Mouse (Mus musculus): ENCODE measurements around the gene Zfhx3.

Zfhx3 gene

GRCm38 (mm10) chr8:108019651-108020050, 77.2 kb downstream of the Zfhx3 start:
- no peak for DNase-seq

GRCm38 (mm10) chr8:108022404-108022803, 80.0 kb downstream of the Zfhx3 start:
- no peak for DNase-seq

GRCm38 (mm10) chr8:108024331-108024730, 81.9 kb downstream of the Zfhx3 start:
- no peak for DNase-seq

- DNase-seq: no peak
These were observed 82.8 kb downstream of the Zfhx3 start for GRCm38 (mm10) chr8:108025249-108025648.

GRCm38 (mm10) chr8:108026557-108027440, 84.4 kb downstream of the Zfhx3 start:
- DNase-seq: no peak

GRCm38 (mm10) chr8:108027561-108028025, 85.1 kb downstream of the Zfhx3 start:
- DNase-seq: no peak

GRCm38 (mm10) chr8:108028440-108028839, 86.0 kb downstream of the Zfhx3 start:
- DNase-seq: no peak

- DNase-seq: no peak
These were observed 88.7 kb downstream of the Zfhx3 start for GRCm38 (mm10) chr8:108031159-108031558.

- no peak for DNase-seq
These were observed 91.6 kb downstream of the Zfhx3 start for GRCm38 (mm10) chr8:108034070-108034469.

- DNase-seq: no peak
These were observed 92.3 kb downstream of the Zfhx3 start for GRCm38 (mm10) chr8:108034726-108035125.

GRCm38 (mm10) chr8:108043618-108044017, 101.2 kb downstream of the Zfhx3 start:
- DNase-seq: no peak

- DNase-seq: no peak
These were observed 101.7 kb downstream of the Zfhx3 start for GRCm38 (mm10) chr8:108044185-108044584.

GRCm38 (mm10) chr8:108056241-108056640, 113.8 kb downstream of the Zfhx3 start:
- no peak for DNase-seq

- no peak for DNase-seq
These were observed 119.5 kb downstream of the Zfhx3 start for GRCm38 (mm10) chr8:108061972-108062371.

GRCm38 (mm10) chr8:108067111-108067510, 124.7 kb downstream of the Zfhx3 start:
- DNase-seq: no peak

GRCm38 (mm10) chr8:108068195-108068594, 125.8 kb downstream of the Zfhx3 start:
- DNase-seq: no peak

GRCm38 (mm10) chr8:108070438-108070837, 128.0 kb downstream of the Zfhx3 start:
- DNase-seq: no peak

GRCm38 (mm10) chr8:108072126-108072746, 129.8 kb downstream of the Zfhx3 start:
- no peak for DNase-seq

- no peak for DNase-seq
These were observed 130.4 kb downstream of the Zfhx3 start for GRCm38 (mm10) chr8:108072853-108073252.

GRCm38 (mm10) chr8:108075176-108075575, 132.7 kb downstream of the Zfhx3 start:
- DNase-seq: no peak

GRCm38 (mm10) chr8:108078726-108079125, 136.3 kb downstream of the Zfhx3 start:
- no peak for DNase-seq

GRCm38 (mm10) chr8:108086913-108087312, 144.5 kb downstream of the Zfhx3 start:
- DNase-seq: no peak

- no peak for DNase-seq
These were observed 147.2 kb downstream of the Zfhx3 start for GRCm38 (mm10) chr8:108089632-108090031.

- no peak for DNase-seq
These were observed 156.2 kb downstream of the Zfhx3 start for GRCm38 (mm10) chr8:108098598-108098997.

All from kidney, postnatal 25 days (tissue).